Mouse (Mus musculus): Measurements from ENCODE around the gene Abl2. TPM values are rescaled to one million over a fixed set of nuclear protein-coding genes. Genes with fewer than 3 reads are reported as not detected.

Gene Abl2
- polyA plus RNA-seq, 1 experiment from 2014 or later = 7.0 TPM

DNA sequence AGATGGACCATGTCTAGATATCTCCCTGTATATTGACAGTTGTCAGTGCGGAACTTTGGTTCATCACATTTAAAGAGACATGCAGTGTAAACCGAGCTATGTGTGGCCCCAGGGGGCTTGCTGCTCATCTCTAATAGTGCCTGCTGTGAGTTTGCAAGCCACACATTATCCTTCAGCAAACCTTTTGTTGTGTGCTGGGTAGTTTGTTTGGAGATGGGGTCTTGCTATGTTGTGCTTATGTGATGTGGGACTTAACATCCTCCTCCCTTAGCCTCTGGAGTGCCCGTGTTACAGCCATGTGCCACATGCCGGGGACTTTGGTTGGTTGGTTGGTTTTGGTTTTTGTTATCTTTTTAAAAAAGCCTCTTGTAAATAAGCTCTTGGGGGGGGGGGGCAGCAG lies 59.2 kb downstream of the Abl2 start:
- H3K27ac ChIP-seq = no peak overlapping the region
- peaks cover 33% of the 10 kb centered on the region for H3K4me1 ChIP-seq (replicated peaks)
- H3K27me3 ChIP-seq = no peaks in the 10 kb centered on the region
- no peak overlapping the region for H3K4me2 ChIP-seq (replicated peaks)
- no peak overlapping the region for H3K4me3 ChIP-seq (replicated peaks)
- no peaks in the 10 kb centered on the region for H3K9me3 ChIP-seq
- H3K9ac ChIP-seq (replicated peaks) = no peak overlapping the region
- WGBS = 54% methylated on average over 4 of the region's 4 CpGs
- peaks cover 4% of the 10 kb centered on the region; the same call in 1 of the 2 replicates for H3K36me3 ChIP-seq
- ATAC-seq = no peak

DNA sequence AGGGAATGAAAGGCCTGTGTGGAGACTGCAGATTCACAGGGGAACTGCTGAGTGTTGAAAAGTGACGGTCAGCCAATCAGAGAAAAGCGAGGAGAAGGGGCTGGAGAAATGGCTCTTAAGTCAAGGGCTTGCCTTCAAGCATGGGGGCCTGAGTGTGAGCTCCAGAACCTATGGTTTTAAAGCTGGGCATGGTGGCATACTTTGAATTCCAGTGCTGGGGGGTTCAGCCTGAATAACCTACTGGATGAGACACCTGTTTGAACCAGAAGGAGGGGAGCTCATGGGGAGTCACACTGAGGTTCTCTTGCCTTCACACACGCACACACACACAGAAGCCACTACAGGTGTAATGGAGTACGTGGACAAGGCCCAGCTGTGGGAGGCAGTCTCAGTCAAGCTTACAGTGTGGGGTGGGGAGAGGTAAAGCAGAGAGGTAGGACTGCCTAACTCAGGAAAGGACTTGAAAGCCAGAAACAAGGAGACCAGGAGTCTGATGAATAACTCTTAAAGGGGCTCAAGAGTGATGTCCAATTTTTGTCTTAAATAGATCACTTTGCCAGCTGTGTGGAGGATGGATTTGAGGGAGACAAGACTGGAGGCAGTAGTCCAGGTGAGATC lies 61.8 kb downstream of the Abl2 start:
- H3K9me3 ChIP-seq = no peaks in the 10 kb centered on the region
- no peak for ATAC-seq
- 69% methylated on average over 4 of the region's 4 CpGs for WGBS

DNA sequence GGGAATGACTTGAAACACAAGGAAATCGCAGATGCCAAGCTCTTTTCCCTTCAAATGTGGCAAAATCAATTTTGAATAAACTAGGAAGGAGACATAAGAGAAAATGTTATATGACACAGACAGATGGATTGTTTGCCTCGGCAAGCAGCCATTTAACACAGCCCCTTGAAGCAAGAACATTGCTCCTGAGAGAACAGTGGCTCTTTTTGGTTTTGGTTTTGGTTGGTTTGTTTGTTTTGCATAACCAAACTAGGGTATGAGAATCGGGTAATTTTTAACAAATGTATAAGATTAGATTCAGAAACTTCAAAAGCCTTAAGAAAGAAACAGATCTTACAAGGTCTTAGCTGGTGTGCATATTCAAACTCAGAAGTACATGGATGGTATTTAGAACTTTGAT lies 62.4 kb downstream of the Abl2 start:
- WGBS = 85% methylated on average over 3 of the region's 3 CpGs

More for the DNA sequence above, 61.8 kb downstream of the Abl2 start:
- H3K4me3 ChIP-seq (replicated peaks) = no peak overlapping the region
- H3K27ac ChIP-seq = no peak overlapping the region
- H3K36me3 ChIP-seq = peaks cover 8% of the 10 kb centered on the region; the same call in 1 of the 2 replicates
- H3K4me1 ChIP-seq (replicated peaks) = peaks cover 19% of the 10 kb centered on the region
- H3K9ac ChIP-seq (replicated peaks) = no peak overlapping the region
- H3K27me3 ChIP-seq = no peaks in the 10 kb centered on the region
- no peak overlapping the region for H3K4me2 ChIP-seq (replicated peaks)

DNA sequence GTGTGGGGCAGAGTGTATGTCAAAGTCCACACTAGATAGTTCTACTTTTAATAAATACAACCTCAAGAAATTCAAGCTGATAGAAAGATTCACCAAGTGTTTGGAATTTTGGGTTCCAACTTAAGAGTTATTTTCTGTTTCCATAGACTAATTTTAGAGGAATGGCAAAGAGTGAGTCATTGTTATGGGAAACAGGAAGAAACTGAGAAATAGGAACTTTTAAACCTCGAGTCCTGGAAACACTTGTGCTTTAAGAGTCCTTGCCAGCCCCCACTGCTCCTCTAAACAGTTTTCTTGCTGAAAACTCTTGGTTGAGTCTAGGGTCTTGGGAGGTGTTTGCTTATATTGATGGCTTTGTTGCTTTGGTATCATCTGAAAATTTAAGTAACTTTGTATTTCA lies 65.6 kb downstream of the Abl2 start:
- Histone ChIP-seq H3K27ac (no peak overlapping the region), H3K4me1 (replicated peaks) (no peaks in the 10 kb centered on the region), H3K9ac (replicated peaks) (no peak overlapping the region), H3K27me3 (no peaks in the 10 kb centered on the region), H3K36me3 (peaks cover 15% of the 10 kb centered on the region), H3K9me3 (no peaks in the 10 kb centered on the region), H3K4me2 (replicated peaks) (no peak overlapping the region), H3K4me3 (replicated peaks) (no peak overlapping the region)
- 80% methylated on average over 1 of the region's 1 CpGs for WGBS
- ATAC-seq = no peak

More for the DNA sequence above, 62.4 kb downstream of the Abl2 start:
- H3K4me3 ChIP-seq (replicated peaks) = no peak overlapping the region
- H3K4me2 ChIP-seq (replicated peaks) = no peak overlapping the region
- H3K9me3 ChIP-seq = no peaks in the 10 kb centered on the region
- no peaks in the 10 kb centered on the region for H3K27me3 ChIP-seq
- no peak overlapping the region for H3K27ac ChIP-seq
- H3K9ac ChIP-seq (replicated peaks) = no peak overlapping the region
- peaks cover 14% of the 10 kb centered on the region for H3K36me3 ChIP-seq
- peaks cover 14% of the 10 kb centered on the region for H3K4me1 ChIP-seq (replicated peaks)
- no peak for ATAC-seq

DNA sequence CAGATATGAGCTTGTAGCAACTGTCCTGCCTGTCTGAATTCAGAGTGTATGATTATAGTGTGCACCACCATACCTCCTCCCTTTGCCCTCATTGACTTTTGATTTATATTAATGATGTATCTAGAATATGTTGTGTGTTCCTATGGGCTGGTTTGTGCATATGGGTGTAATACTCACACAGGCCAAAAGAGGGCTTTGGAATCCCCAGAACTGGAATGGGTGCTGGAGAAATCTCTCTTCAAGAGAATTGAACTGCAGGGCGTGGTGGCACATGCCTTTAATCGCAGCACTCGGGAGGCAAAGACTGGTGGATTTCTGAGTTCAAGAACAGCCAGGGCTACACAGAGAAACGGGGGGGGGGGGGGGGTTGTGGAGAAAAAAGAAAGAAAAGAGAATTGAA lies 68.1 kb downstream of the Abl2 start:
- 81% methylated on average over 4 of the region's 4 CpGs for whole genome bisulfite sequencing
- no peaks in the 10 kb centered on the region for H3K27me3 ChIP-seq
- no peak overlapping the region for H3K9ac ChIP-seq (replicated peaks)
- H3K4me1 ChIP-seq (replicated peaks) = no peaks in the 10 kb centered on the region
- H3K4me2 ChIP-seq (replicated peaks) = no peak overlapping the region
- H3K36me3 ChIP-seq = peaks cover 40% of the 10 kb centered on the region
- no peak overlapping the region for H3K4me3 ChIP-seq (replicated peaks)
- H3K9me3 ChIP-seq = no peaks in the 10 kb centered on the region
- H3K27ac ChIP-seq = no peak overlapping the region
- no peak for ATAC-seq

DNA sequence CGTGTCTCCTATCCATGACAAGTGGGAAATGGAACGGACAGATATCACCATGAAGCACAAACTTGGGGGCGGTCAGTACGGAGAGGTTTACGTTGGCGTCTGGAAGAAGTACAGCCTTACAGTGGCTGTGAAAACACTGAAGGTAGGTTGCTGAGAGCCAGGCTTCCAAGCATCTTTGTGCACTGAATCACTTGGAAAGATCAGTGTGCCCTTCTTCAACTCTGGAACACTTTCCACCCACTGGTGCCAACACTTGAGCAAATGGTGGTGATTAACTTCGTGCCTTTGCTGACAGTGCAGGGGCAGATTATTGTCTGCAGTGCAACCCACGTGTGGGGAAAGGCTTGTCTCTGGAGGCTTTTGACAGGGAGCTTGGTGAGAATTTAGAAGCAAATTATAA lies 71.4 kb downstream of the Abl2 start:
- Histone ChIP-seq H3K4me2 (replicated peaks) (no peak overlapping the region), H3K27me3 (no peaks in the 10 kb centered on the region), H3K4me3 (replicated peaks) (no peak overlapping the region), H3K9ac (replicated peaks) (no peak overlapping the region), H3K4me1 (replicated peaks) (no peaks in the 10 kb centered on the region), H3K9me3 (no peaks in the 10 kb centered on the region), H3K27ac (no peak overlapping the region), H3K36me3 (peaks cover 63% of the 10 kb centered on the region)
- ATAC-seq = no peak
- 96% methylated on average over 8 of the region's 8 CpGs for WGBS

DNA sequence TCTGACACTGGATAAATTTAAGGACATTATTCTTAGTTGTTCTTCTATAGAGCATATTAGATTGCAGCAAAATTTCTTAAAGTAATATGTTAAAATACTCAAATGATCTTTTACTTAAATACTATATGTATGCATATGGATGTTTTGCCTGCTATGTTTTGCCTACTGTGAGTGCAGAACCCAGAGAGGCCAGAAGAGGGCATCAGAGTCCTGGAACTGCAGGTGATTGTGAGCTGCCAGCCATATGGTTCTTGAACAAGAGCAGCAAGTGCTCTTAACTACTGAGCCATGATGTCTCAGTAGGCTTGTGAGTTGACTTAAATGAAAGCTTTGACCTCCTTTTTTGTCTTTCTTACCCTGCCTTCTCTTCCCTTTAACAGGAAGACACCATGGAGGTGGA lies 72.4 kb downstream of the Abl2 start:
- Histone ChIP-seq H3K9me3 (no peaks in the 10 kb centered on the region), H3K27me3 (no peaks in the 10 kb centered on the region), H3K27ac (no peak overlapping the region), H3K4me1 (replicated peaks) (no peaks in the 10 kb centered on the region), H3K9ac (replicated peaks) (no peak overlapping the region), H3K36me3 (peaks cover 63% of the 10 kb centered on the region), H3K4me2 (replicated peaks) (no peak overlapping the region), H3K4me3 (replicated peaks) (no peak overlapping the region)
- ATAC-seq = no peak

DNA sequence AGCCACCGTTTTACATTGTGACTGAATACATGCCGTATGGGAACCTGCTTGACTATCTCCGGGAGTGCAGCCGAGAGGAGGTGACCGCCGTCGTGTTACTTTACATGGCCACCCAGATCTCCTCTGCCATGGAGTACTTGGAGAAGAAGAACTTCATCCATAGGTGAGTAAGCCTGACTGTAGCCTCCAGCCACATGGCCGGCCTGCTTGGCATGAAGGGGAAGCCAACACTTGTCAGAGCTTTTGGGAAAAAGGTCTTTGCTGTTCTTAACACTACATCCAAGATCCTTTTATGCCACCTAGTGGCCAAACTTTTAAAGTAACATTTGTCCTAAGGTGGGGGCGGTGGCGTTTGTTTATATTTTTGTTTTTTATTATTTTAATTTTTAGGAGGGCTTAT lies 74.5 kb downstream of the Abl2 start:
- H3K4me3 ChIP-seq (replicated peaks) = no peak overlapping the region
- H3K9ac ChIP-seq (replicated peaks) = no peak overlapping the region
- no peaks in the 10 kb centered on the region for H3K9me3 ChIP-seq
- H3K27ac ChIP-seq = no peak overlapping the region
- no peaks in the 10 kb centered on the region for H3K4me1 ChIP-seq (replicated peaks)
- H3K27me3 ChIP-seq = no peaks in the 10 kb centered on the region
- 79% methylated on average over 10 of the region's 10 CpGs for WGBS
- no peak overlapping the region for H3K4me2 ChIP-seq (replicated peaks)
- peaks cover 75% of the 10 kb centered on the region for H3K36me3 ChIP-seq
- 0 out of 2 replicates have a peak, but pooled peaks have one; percentile 37 for ATAC-seq

DNA sequence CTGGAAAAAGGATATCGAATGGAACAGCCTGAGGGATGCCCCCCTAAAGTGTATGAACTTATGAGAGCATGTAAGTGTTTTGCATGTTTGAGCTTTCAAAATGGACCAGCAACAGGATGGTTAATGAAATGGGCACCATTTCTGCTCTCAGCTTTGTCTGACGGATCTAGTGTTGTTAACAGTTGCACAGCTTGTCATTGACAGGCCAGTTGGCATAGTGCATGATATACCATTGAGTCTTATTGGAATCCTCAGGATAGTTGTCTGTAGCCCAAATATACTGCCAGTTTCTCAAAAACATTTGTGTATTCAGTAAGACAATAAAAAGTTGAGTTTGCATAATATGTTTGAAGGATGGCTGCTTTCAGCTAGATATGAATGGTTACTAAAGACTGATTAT lies 76.6 kb downstream of the Abl2 start:
- H3K36me3 ChIP-seq = peaks cover 76% of the 10 kb centered on the region

DNA sequence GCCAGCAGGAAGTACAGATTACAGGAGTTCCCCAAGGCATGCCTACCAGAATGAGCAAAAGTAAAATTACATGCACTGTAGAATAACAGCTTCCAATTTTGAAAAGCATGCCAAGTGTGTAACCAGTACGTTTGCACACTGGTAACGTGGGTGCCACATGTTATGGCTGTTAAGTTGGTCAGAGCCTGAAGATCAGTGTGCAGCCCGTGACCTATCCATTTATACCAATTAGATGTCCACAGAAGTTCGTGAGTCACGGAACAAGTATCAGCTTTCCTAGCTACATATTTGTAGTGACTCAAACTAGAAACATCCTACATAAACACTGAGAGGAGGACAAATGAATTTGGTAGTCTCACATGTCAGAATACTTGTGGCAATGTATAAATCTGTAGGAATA lies 80.9 kb downstream of the Abl2 start:
- Histone ChIP-seq H3K9me3 (no peaks in the 10 kb centered on the region), H3K4me1 (replicated peaks) (peaks cover 14% of the 10 kb centered on the region), H3K36me3 (peaks cover 69% of the 10 kb centered on the region), H3K4me2 (replicated peaks) (no peak overlapping the region), H3K4me3 (replicated peaks) (no peak overlapping the region), H3K9ac (replicated peaks) (no peak overlapping the region), H3K27ac (no peak overlapping the region), H3K27me3 (no peaks in the 10 kb centered on the region)
- WGBS = 91% methylated on average over 5 of the region's 5 CpGs
- no peak for ATAC-seq

More for the DNA sequence above, 76.6 kb downstream of the Abl2 start:
- no peak for ATAC-seq
- Histone ChIP-seq H3K4me2 (replicated peaks) (no peak overlapping the region), H3K4me3 (replicated peaks) (no peak overlapping the region), H3K9ac (replicated peaks) (no peak overlapping the region), H3K27ac (no peak overlapping the region), H3K27me3 (no peaks in the 10 kb centered on the region), H3K9me3 (no peaks in the 10 kb centered on the region), H3K4me1 (replicated peaks) (no peaks in the 10 kb centered on the region)
- WGBS = 81% methylated on average over 2 of the region's 2 CpGs

DNA sequence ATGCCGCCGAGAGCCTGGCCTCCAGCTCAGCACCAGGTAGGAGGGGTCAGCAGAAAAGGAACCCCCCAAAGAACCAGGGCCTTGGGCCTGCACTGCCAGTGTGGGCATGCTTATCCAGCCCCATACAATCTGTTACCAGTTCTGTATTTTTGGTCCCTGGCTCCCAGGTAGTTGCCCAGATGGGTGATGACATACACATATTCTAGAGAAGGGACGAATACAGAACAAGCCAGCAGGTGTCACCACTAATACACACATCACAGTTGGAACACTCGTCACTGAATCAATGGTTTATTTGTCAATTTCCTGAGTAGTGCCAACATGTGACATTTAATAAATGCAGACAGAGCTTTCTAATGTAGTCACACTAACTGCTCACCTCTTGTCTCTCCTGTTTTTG lies 82.0 kb downstream of the Abl2 start:
- WGBS = 80% methylated on average over 4 of the region's 4 CpGs
- Histone ChIP-seq H3K9ac (replicated peaks) (no peak overlapping the region), H3K4me1 (replicated peaks) (peaks cover 23% of the 10 kb centered on the region), H3K4me2 (replicated peaks) (no peak overlapping the region), H3K27me3 (no peaks in the 10 kb centered on the region), H3K9me3 (no peaks in the 10 kb centered on the region), H3K27ac (no peak overlapping the region), H3K4me3 (replicated peaks) (no peak overlapping the region), H3K36me3 (peaks cover 60% of the 10 kb centered on the region)
- no peak for ATAC-seq

DNA sequence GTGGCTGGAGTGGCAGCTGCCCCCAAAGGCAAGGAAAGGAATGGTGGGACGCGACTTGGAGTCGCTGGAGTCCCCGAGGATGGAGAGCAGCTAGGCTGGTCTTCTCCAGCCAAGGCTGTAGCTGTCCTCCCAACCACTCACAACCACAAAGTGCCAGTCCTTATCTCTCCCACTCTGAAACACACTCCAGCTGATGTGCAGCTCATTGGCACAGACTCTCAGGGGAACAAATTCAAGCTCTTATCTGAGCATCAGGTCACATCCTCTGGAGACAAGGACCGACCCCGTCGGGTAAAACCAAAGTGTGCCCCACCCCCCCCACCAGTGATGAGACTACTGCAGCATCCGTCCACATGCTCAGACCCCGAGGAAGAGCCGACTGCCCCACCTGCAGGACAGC lies 83.2 kb downstream of the Abl2 start:
- Histone ChIP-seq H3K9ac (replicated peaks) (no peak overlapping the region), H3K27ac (no peak overlapping the region), H3K4me1 (replicated peaks) (peaks cover 27% of the 10 kb centered on the region), H3K4me3 (replicated peaks) (no peak overlapping the region), H3K36me3 (peaks cover 54% of the 10 kb centered on the region), H3K9me3 (no peaks in the 10 kb centered on the region), H3K4me2 (replicated peaks) (no peak overlapping the region), H3K27me3 (no peaks in the 10 kb centered on the region)
- no peak for ATAC-seq
- 93% methylated on average over 10 of the region's 10 CpGs for WGBS

DNA sequence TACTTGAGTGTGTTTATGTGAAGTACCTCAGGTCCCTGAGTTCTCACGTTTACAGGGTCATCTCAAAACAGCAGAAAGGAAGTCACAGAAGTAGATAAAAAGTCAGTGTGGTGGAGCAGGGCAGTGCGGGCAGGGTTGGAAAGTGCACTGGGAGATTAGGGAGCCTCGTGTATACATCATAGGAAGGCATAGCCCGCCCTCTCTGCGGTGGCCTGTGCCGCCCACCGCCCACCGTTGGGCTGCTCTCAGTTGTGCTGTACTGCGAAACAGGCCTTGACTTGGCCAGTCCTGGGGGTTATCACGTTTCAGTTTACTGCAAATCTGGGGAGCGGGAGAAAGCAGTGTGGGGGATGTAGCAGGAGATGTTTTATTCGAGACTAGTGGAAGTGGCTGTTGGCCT lies 84.2 kb downstream of the Abl2 start:
- no peaks in the 10 kb centered on the region for H3K27me3 ChIP-seq
- no peak overlapping the region for H3K4me2 ChIP-seq (replicated peaks)
- no peaks in the 10 kb centered on the region for H3K9me3 ChIP-seq
- peaks cover 56% of the 10 kb centered on the region for H3K36me3 ChIP-seq
- no peak overlapping the region for H3K4me3 ChIP-seq (replicated peaks)
- H3K9ac ChIP-seq (replicated peaks) = no peak overlapping the region
- 63% methylated on average over 12 of the region's 12 CpGs for WGBS
- peaks cover 27% of the 10 kb centered on the region for H3K4me1 ChIP-seq (replicated peaks)
- H3K27ac ChIP-seq = no peak overlapping the region
- ATAC-seq = no peak

Measured in midbrain, embryonic 13.5 days (tissue).